Mouse (Mus musculus) stomach, embryonic 16.5 days (tissue): ENCODE data around the gene Eif4g3. TPM values are rescaled to one million over a fixed set of nuclear protein-coding genes. Genes with fewer than 3 reads are reported as not detected.

Experiments
- ATAC-seq: fragments of 200-750 bp; cut with Nextera tagmentation; 2 replicates; pipeline ENCODE4 v1.8.0; 2017; ENCODE audit warnings: moderate number of reproducible peaks, moderate TSS enrichment; ENCODE audit not compliant: insufficient read depth, low FRiP score
- H3K27ac ChIP-seq: fragments of 300-500 bp; sonication (generic); 2 replicates; pipeline ENCODE4 v1.5.1; 2014; ENCODE audit warnings: low read length
- H3K27me3 ChIP-seq: fragments of 300-500 bp; sonication (generic); 2 replicates; pipeline ENCODE4 v1.6.1; 2014; ENCODE audit warnings: low read length, control low read depth, mixed read lengths; ENCODE audit not compliant: control insufficient read depth, insufficient read depth
- H3K36me3 ChIP-seq: fragments of 300-500 bp; sonication (generic); 2 replicates; pipeline ENCODE4 v1.6.1; 2014; ENCODE audit warnings: low read length; ENCODE audit not compliant: control insufficient read depth, insufficient read depth
- H3K4me1 ChIP-seq: fragments of 300-500 bp; sonication (generic); 2 replicates; pipeline ENCODE4 v1.6.1; 2014; ENCODE audit warnings: low read length, control low read depth, mixed read lengths; ENCODE audit not compliant: control insufficient read depth, insufficient read depth
- H3K4me2 ChIP-seq: fragments of 300-500 bp; sonication (generic); 2 replicates; pipeline ENCODE4 v1.6.1; 2014; ENCODE audit warnings: low read depth, low read length, mixed read lengths
- H3K4me3 ChIP-seq: fragments of 300-500 bp; sonication (generic); replicated peaks from 2 replicates; pipeline ENCODE4 v1.5.1; 2014; ENCODE audit warnings: mild to moderate bottlenecking, low read length
- H3K9ac ChIP-seq: fragments of 300-500 bp; sonication (generic); 2 replicates; pipeline ENCODE4 v1.6.1; 2014; ENCODE audit warnings: low read length
- H3K9me3 ChIP-seq: fragments of 300-500 bp; sonication (generic); replicated peaks from 2 replicates; pipeline ENCODE4 v1.6.1; 2016; ENCODE audit warnings: low read length, control low read depth; ENCODE audit not compliant: control insufficient read depth
- WGBS: fragments of 180-500 bp; shearing (Covaris S2); extraction: QIAGEN DNeasy Blood & Tissue Kit; methylation state at CpG from one replicate; pipeline ENCODE4 v1.1.7; 2014; 5-methylcytosine and 5-hydroxymethylcytosine counted together
- polyA plus RNA-seq: library from polyadenylated mRNA; unstranded; fragments of >200 nt; fragmentation: Nextera tagmentation; extraction: Ambion mirVana; gene quantifications from 2 replicates; pipeline ENCODE4 v1.2.1, GENCODE M21; 2015

Eif4g3 gene
- polyA plus RNA-seq, 1 experiment from 2014 or later = 24.8 TPM

DNA sequence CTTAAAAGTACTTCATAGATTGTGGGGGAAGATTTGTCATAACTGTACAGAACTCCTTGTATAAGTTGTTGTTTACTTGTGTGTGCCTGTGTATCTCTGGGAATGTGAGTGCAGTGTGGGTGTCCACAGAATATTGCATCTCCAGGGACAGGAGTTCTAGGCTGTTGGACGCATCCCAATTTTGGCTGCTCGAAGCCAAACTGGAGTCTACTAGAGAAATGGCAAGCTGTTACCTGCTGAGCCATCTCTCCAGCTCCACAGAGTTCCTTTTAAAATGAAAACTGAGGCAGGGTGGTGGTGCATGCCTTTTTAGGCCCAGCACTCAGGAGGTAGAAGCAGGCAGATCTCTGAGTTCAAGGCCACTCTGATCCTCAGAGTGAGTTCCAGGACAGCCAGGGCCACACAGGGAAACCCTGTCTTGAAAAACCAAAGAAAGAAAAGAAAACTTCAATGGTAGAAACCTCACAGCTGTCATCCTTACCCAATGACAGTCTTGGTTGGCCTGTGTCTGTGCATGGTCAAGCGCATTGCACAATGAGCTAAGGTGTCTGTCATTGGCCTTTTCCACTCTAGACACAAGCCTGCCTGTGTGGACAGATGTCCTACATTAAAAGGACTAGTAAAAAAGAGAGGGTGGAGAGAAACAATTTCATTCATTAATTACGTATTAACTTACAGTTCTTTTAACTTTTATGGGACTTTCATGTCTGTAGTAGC is 17.1 kb downstream of the Eif4g3 start:
- H3K27me3 ChIP-seq = no peaks in the 10 kb centered on the region
- no peaks in the 10 kb centered on the region; the same call in 1 of the 2 replicates for H3K36me3 ChIP-seq
- no peak overlapping the region for H3K4me2 ChIP-seq
- H3K4me3 ChIP-seq = no peak overlapping the region
- no peak overlapping the region for H3K9ac ChIP-seq
- no peak for ATAC-seq
- no peaks in the 10 kb centered on the region for H3K9me3 ChIP-seq
- no peak overlapping the region for H3K27ac ChIP-seq
- WGBS = 88% methylated on average over 4 of the region's 4 CpGs
- H3K4me1 ChIP-seq = no peaks in the 10 kb centered on the region

DNA sequence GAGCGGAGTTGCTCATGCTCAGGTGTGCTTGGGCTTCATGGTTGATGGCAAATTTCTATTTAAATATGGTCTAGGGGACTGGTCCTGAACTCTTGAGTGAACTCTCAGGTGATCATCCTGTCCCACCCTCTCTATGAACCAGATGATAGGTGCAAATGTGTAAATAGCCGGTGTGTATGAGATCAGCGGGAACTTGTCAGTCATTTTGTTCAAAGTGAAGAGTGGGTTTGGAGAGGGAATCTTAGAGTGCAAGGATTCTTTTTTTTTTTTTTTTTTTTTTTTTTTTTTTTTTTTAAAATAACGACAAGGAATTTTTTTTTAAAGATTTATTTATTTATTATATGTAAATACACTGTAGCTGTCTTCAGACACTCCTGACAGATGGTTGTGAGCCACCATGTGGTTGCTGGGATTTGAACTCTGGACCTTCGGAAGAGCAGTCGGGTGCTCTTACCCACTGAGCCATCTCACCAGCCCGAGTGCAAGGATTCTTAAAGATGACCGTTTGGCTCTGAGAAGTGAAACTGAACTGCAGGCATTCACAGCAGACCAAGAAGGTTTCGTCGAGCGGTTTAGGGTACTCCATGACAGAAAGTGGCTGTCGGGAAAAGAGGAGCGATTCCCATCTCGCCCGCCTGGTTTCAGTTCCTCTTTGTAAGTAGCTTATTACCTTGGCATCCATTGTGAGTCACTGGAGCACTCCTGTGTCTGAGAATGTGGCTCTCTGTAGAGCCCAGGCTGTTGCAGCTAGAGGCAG is 21.1 kb downstream of the Eif4g3 start:
- Histone ChIP-seq H3K4me2 (no peak overlapping the region), H3K36me3 (no peaks in the 10 kb centered on the region; the same call in 1 of the 2 replicates), H3K4me1 (no peaks in the 10 kb centered on the region), H3K9me3 (no peaks in the 10 kb centered on the region), H3K4me3 (no peak overlapping the region), H3K27me3 (no peaks in the 10 kb centered on the region), H3K27ac (no peak overlapping the region), H3K9ac (no peak overlapping the region)
- 89% methylated on average over 15 of the region's 15 CpGs for WGBS
- no peak for ATAC-seq

DNA sequence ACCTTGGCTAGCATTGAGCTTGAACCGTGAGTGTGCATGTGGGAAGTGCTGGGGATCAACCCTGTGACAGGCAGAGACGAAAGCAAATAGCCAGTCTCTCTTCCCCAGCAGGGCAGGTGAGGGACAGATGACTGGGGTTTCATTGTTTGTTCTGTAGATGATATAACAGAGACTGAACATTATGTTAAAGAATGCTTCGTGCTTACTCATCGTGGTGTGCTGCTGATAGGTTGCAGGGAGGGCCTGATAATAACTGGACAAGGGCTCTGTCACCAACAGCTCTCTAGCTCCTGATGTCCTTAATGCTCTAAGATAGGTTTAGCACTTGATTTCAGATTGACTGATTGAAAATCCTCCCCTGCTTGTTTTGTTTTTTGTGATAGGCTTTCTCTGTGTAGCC is 23.1 kb downstream of the Eif4g3 start:
- no peak for ATAC-seq
- Histone ChIP-seq H3K4me1 (no peaks in the 10 kb centered on the region), H3K9me3 (no peaks in the 10 kb centered on the region), H3K36me3 (no peaks in the 10 kb centered on the region; the same call in 1 of the 2 replicates), H3K27me3 (no peaks in the 10 kb centered on the region), H3K4me3 (no peak overlapping the region), H3K9ac (no peak overlapping the region), H3K4me2 (no peak overlapping the region), H3K27ac (no peak overlapping the region)
- 57% methylated on average over 4 of the region's 4 CpGs for WGBS

DNA sequence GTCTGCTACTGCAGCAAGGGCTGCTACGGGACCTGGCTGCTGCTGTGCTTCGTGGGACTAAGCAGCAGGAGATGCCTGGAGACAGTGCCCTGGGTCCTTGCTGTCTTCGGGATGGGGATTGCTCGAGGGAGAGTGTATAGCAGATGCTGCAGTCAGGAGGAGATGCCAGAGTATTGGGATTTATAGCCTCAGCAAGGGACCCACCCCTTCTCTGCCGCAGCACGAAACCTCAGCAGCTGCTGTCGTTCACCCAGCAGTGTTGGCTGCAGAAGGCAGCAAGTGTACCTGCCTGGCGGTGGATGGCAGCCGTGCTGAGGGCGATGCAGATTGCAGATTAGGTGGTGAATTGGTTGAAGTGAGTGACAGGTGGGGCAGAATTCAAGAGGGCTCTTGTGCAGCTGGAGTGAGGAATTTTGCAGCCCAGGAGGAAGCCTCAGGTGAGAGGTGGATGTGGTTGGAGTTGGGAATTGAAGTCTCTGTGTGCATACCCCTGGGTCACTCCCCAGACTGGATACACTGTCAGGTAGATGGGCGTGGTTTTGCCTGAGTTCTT is 24.3 kb downstream of the Eif4g3 start:
- no peak overlapping the region for H3K4me3 ChIP-seq
- H3K9me3 ChIP-seq = no peaks in the 10 kb centered on the region
- H3K4me1 ChIP-seq = no peaks in the 10 kb centered on the region
- ATAC-seq = no peak
- H3K4me2 ChIP-seq = no peak overlapping the region
- H3K36me3 ChIP-seq = no peaks in the 10 kb centered on the region; the same call in 1 of the 2 replicates
- no peaks in the 10 kb centered on the region for H3K27me3 ChIP-seq
- H3K9ac ChIP-seq = no peak overlapping the region
- 0 out of 2 replicates have a peak overlapping the region, but pooled peaks have one; percentile 11 for H3K27ac ChIP-seq
- WGBS = 74% methylated on average over 11 of the region's 11 CpGs

DNA sequence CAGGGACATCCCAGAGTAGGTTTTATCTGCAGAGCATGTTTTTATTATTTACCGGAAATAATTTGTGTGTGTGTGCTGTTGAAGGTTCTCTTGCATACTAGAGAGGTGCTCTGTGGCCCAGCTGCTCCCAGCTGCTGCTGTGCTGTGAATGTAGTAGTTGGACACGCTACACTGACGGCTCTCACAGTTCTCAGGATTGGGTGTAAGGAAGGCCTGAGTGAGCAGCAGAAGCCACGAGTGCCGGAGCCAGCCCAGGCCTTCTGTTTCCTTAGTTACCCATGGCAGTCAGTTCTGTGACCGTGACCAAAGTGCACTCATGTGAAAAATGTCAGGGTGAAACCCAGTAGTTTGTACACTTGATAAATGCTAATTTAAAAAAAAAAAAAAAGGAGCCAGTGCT is 25.2 kb downstream of the Eif4g3 start:
- 66% methylated on average over 6 of the region's 6 CpGs for WGBS
- Histone ChIP-seq H3K4me2 (no peak overlapping the region), H3K9ac (no peak overlapping the region), H3K27ac (no peak overlapping the region), H3K27me3 (no peaks in the 10 kb centered on the region), H3K9me3 (no peaks in the 10 kb centered on the region), H3K4me3 (no peak overlapping the region), H3K36me3 (no peaks in the 10 kb centered on the region; the same call in 1 of the 2 replicates), H3K4me1 (no peaks in the 10 kb centered on the region)
- peak; percentile 58; the same call in 1 of the 2 replicates for ATAC-seq

DNA sequence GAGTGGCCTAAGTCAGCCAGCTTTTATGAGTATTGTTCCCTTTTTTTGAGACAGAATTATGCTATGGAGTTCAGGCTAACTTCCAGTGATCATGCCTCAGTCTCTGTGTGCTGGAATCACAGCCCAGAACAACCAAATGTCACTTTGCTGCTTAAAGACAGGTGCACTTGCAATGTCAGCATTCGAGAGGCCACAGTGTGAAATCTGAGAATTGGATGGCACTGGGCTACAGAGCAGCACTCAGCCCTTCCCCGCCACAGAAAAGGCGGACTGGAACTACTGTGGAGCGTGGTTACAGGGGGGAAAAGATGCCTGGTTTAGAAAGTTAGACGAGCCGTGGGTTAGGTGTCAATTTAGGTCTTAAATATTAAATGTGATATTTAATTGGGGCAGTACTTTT is 27.4 kb downstream of the Eif4g3 start:
- Histone ChIP-seq H3K4me3 (no peak overlapping the region), H3K9ac (no peak overlapping the region), H3K4me2 (no peak overlapping the region), H3K36me3 (no peaks in the 10 kb centered on the region), H3K27me3 (no peaks in the 10 kb centered on the region), H3K9me3 (no peaks in the 10 kb centered on the region), H3K4me1 (peaks cover 5% of the 10 kb centered on the region), H3K27ac (no peak overlapping the region)
- no peak for ATAC-seq
- WGBS = 73% methylated on average over 6 of the region's 6 CpGs

DNA sequence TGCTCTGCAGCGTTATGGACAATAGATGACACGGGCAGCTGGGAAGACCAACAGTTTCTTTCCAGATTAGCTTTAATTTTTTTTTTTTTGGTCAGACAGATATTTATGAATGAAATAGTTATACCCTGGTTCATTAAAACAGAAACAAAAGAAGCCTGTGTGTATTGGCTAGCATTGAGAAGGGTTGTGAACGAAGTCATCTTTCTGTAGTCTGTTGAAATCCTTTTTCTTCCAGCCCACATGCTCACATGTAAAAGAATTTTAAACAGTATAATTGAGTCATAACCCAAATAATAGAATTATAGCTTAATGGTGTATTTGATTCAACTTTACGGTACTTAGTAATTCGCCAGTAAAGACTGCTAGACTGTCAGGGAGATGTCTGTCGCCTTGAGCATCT is 28.8 kb downstream of the Eif4g3 start:
- no peak for ATAC-seq
- H3K36me3 ChIP-seq = no peaks in the 10 kb centered on the region
- H3K27ac ChIP-seq = no peak overlapping the region
- H3K4me3 ChIP-seq = no peak overlapping the region
- WGBS = 76% methylated on average over 6 of the region's 6 CpGs
- H3K4me2 ChIP-seq = no peak overlapping the region
- peaks cover 5% of the 10 kb centered on the region for H3K4me1 ChIP-seq
- no peaks in the 10 kb centered on the region for H3K9me3 ChIP-seq
- H3K27me3 ChIP-seq = no peaks in the 10 kb centered on the region
- H3K9ac ChIP-seq = no peak overlapping the region

DNA sequence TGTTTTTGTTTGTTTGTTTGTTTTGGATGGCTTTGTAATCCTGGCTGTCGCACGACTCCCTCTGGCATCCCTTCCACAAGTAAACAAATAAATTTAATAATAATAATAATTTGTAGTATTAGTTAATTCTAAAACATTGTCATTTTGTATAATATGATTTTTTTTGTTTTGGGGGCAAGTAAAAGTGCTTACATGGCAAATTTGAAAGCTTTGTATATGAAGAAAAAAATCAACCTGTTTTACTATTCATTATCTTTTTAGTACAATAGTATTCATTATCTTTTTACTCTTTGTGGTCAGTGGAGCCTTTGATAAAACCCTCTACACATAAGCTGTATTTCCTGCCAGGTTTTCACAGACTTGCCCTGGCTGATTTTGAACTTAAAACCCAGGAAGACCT is 29.9 kb downstream of the Eif4g3 start:
- Histone ChIP-seq H3K36me3 (peaks cover 3% of the 10 kb centered on the region; the same call in 1 of the 2 replicates), H3K4me2 (no peak overlapping the region), H3K9me3 (no peaks in the 10 kb centered on the region), H3K27ac (no peak overlapping the region), H3K9ac (no peak overlapping the region), H3K27me3 (no peaks in the 10 kb centered on the region), H3K4me1 (peaks cover 5% of the 10 kb centered on the region), H3K4me3 (no peak overlapping the region)
- no peak for ATAC-seq
- WGBS = 74% methylated on average over 2 of the region's 2 CpGs
